Mouse (Mus musculus) CD4-positive, CD25-positive, alpha-beta regulatory T cell, adult 9 weeks (primary cell): ENCODE results near the gene Batf. TPM values are rescaled to one million over a fixed set of nuclear protein-coding genes. Genes with fewer than 3 reads are reported as not detected.

ENCODE experiments used
- polyA plus RNA-seq: library from polyadenylated mRNA; unstranded; fragments of 100-300 nt; shearing (Covaris generic); gene quantifications from one replicate; pipeline ENCODE4 v1.2.1, GENCODE M21; 2017

The Batf gene
- polyA plus RNA-seq, result 244 TPM

DNA sequence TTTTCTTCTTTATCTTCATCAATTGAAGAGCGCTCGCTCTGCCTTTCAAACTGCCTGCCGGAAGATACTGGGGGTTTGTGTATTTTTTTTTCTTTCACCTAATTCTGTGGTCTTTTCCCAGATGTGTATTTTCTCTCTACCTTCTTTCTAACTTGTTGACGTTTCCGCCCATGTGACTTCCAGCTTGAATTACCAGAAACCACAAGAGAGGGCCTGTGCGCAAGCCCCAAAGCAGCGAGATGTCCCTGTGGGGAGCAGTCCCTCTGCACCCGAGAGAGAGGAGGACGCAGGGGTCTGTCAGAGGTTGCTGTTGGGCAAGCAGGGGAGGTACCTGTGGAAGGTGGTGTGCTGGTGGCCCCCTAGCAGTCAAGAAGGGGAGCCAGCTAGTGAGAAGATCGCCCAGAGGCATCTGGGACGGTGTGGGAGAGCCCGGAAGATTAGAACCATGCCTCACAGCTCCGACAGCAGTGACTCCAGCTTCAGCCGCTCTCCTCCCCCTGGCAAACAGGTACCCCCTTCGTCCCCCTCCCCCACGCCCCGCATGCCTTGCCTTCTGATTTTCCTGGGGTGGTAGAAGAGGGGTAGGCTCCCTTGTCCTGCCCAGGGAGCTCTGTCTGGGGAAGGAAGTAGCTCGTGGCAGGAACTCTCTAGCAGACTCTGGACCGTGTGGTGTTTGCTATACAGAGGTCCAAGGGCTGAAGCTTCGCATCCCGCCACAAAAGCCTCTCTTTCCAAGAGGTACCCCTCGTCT, at the start of gene Batf:
Gene Batf, plus strand, starts transcription at position 204 of the 751 bp plus-strand sequence.

DNA sequence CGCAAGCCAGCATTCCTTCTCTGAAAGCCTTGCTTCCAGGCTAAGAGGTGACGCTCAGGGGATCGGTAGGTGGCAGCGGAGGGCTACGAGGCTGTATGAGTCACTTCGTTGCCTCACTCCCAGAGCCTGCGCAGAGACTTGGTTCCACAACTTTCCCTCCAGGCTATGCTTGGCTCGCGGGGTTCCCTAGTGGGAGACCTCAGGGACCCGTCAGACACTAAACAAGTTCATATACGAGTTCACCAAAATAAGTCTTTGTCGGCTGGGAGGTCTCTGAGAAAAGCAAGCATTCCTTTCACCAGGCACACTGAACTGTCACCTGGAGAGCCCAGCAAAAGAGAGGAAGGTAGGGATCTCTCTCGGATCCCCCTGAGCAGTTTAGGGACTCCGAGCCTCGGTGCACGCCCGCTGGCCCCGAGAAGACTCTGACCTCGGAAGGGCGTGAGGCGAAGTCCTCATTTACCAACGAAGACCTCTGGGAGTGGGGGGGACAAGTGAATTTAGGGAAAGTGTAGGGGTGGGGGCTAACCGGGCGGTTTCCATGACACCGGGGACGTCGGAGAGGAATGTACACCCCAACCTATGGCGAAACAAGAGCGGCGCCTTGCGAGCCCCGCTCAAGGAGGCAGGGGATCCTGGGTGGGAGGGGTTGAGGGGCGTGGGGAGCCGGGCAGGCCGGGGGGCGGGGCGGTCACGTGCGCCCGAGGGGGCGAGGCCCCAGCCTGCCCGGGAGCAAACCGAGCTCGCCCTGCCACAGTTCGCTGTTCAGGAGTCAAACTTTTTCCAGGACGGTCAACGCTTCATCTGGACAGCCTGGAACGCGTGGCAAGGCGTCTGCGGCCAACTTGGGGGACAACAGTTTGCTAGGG, 59.6 kb downstream of the Batf start, which contains the start of gene Flvcr2:
Gene Flvcr2, plus strand, starts transcription at position 713 of the 869 bp plus-strand sequence.

Other genes with a start within 250 kb of the Batf start
- gene Fos, start 212.8 kb upstream of the Batf start, polyA plus RNA-seq, result 20.9 TPM
- gene Jdp2, start 87.6 kb upstream of the Batf start, polyA plus RNA-seq, result 0.87 TPM
- 0.60 TPM for gene Flvcr2, start 59.9 kb downstream of the Batf start, polyA plus RNA-seq
- gene Erg28, start 137.9 kb downstream of the Batf start, polyA plus RNA-seq, result 121 TPM
- 14.0 TPM for gene Ttll5, start 138.0 kb downstream of the Batf start, polyA plus RNA-seq